Mouse (Mus musculus): ENCODE measurements around the gene Frmd4b. TPM values are rescaled to one million over a fixed set of nuclear protein-coding genes. Genes with fewer than 3 reads are reported as not detected.

Frmd4b gene
- polyA plus RNA-seq, 1 experiment = 15.6 TPM

GRCm38 (mm10) chr6:97616658-97617265 is 579 bp downstream of the Frmd4b start:
- Histone ChIP-seq H3K27me3 (ENCODE audit: control insufficient read depth, insufficient read depth, low read length) (no peaks in the 10 kb centered on the region), H3K4me3 (replicated peaks; ENCODE audit: insufficient read depth, low read depth, low read length) (peak overlapping the region; percentile 57), H3K27ac (ENCODE audit: insufficient read depth, low read length) (no peak overlapping the region), H3K4me1 (ENCODE audit: control insufficient read depth, insufficient read depth, low read length) (no peaks in the 10 kb centered on the region)
- WGBS = under 1% methylated on average over 40 of the region's 40 CpGs
- DNase-seq = peak; percentile 37 to 50
- TF ChIP-seq POLR2A (IDR thresholded peaks at IDR 0.05; ENCODE audit: borderline replicate concordance, insufficient read depth, low read length) (no peak), CTCF (IDR thresholded peaks at IDR 0.05; ENCODE audit: borderline replicate concordance, insufficient read depth, low read depth, low read length) (no peak)

- no peaks in the 10 kb centered on the region for H3K27me3 ChIP-seq (ENCODE audit: control insufficient read depth, insufficient read depth, low read length)
- 9% methylated on average over 16 of the region's 16 CpGs for WGBS
- no peaks in the 10 kb centered on the region for H3K4me1 ChIP-seq (ENCODE audit: control insufficient read depth, insufficient read depth, low read length)
- TF ChIP-seq POLR2A (IDR thresholded peaks at IDR 0.05; ENCODE audit: borderline replicate concordance, insufficient read depth, low read length) (no peak), CTCF (IDR thresholded peaks at IDR 0.05; ENCODE audit: borderline replicate concordance, insufficient read depth, low read depth, low read length) (no peak)
- no peak for DNase-seq
- peak overlapping the region; percentile 57 for H3K4me3 ChIP-seq (replicated peaks; ENCODE audit: insufficient read depth, low read depth, low read length)
- H3K27ac ChIP-seq (ENCODE audit: insufficient read depth, low read length) = no peak overlapping the region
Measured at GRCm38 (mm10) chr6:97615901-97616461, 1.4 kb downstream of the Frmd4b start.

- Histone ChIP-seq H3K4me3 (replicated peaks; ENCODE audit: insufficient read depth, low read depth, low read length) (no peak overlapping the region), H3K27ac (ENCODE audit: insufficient read depth, low read length) (no peak overlapping the region), H3K27me3 (ENCODE audit: control insufficient read depth, insufficient read depth, low read length) (no peaks in the 10 kb centered on the region), H3K4me1 (ENCODE audit: control insufficient read depth, insufficient read depth, low read length) (no peaks in the 10 kb centered on the region)
- no peak for DNase-seq
- TF ChIP-seq CTCF (IDR thresholded peaks at IDR 0.05; ENCODE audit: borderline replicate concordance, insufficient read depth, low read depth, low read length) (no peak), POLR2A (IDR thresholded peaks at IDR 0.05; ENCODE audit: borderline replicate concordance, insufficient read depth, low read length) (no peak)
Measured at GRCm38 (mm10) chr6:97614179-97614578, 3.2 kb downstream of the Frmd4b start.

- Histone ChIP-seq H3K27ac (ENCODE audit: insufficient read depth, low read length) (no peak overlapping the region), H3K4me1 (ENCODE audit: control insufficient read depth, insufficient read depth, low read length) (no peaks in the 10 kb centered on the region), H3K4me3 (replicated peaks; ENCODE audit: insufficient read depth, low read depth, low read length) (no peak overlapping the region), H3K27me3 (ENCODE audit: control insufficient read depth, insufficient read depth, low read length) (no peaks in the 10 kb centered on the region)
- 66% methylated on average over 5 of the region's 5 CpGs for WGBS
- TF ChIP-seq CTCF (IDR thresholded peaks at IDR 0.05; ENCODE audit: borderline replicate concordance, insufficient read depth, low read depth, low read length) = no peak
- no peak for TF ChIP-seq POLR2A (IDR thresholded peaks at IDR 0.05; ENCODE audit: borderline replicate concordance, insufficient read depth, low read length)
- no peak for DNase-seq
Measured at GRCm38 (mm10) chr6:97612861-97613260, 4.5 kb downstream of the Frmd4b start.

GRCm38 (mm10) chr6:97610051-97610450 is 7.3 kb downstream of the Frmd4b start:
- Histone ChIP-seq H3K4me3 (replicated peaks; ENCODE audit: insufficient read depth, low read depth, low read length) (no peak overlapping the region), H3K27me3 (ENCODE audit: control insufficient read depth, insufficient read depth, low read length) (no peaks in the 10 kb centered on the region), H3K4me1 (ENCODE audit: control insufficient read depth, insufficient read depth, low read length) (no peaks in the 10 kb centered on the region), H3K27ac (ENCODE audit: insufficient read depth, low read length) (no peak overlapping the region)
- WGBS = 46% methylated on average over 2 of the region's 2 CpGs
- DNase-seq = no peak
- TF ChIP-seq POLR2A (IDR thresholded peaks at IDR 0.05; ENCODE audit: borderline replicate concordance, insufficient read depth, low read length) = no peak
- no peak for TF ChIP-seq CTCF (IDR thresholded peaks at IDR 0.05; ENCODE audit: borderline replicate concordance, insufficient read depth, low read depth, low read length)

- no peak for DNase-seq
- H3K27ac ChIP-seq (ENCODE audit: insufficient read depth, low read length) = no peak overlapping the region
- TF ChIP-seq CTCF (IDR thresholded peaks at IDR 0.05; ENCODE audit: borderline replicate concordance, insufficient read depth, low read depth, low read length) = no peak
- no peak for TF ChIP-seq POLR2A (IDR thresholded peaks at IDR 0.05; ENCODE audit: borderline replicate concordance, insufficient read depth, low read length)
- H3K4me1 ChIP-seq (ENCODE audit: control insufficient read depth, insufficient read depth, low read length) = no peaks in the 10 kb centered on the region
- no peak overlapping the region for H3K4me3 ChIP-seq (replicated peaks; ENCODE audit: insufficient read depth, low read depth, low read length)
- no peaks in the 10 kb centered on the region for H3K27me3 ChIP-seq (ENCODE audit: control insufficient read depth, insufficient read depth, low read length)
- 70% methylated on average over 3 of the region's 3 CpGs for WGBS
Measured at GRCm38 (mm10) chr6:97607646-97608045, 9.7 kb downstream of the Frmd4b start.

GRCm38 (mm10) chr6:97595218-97595617 is 22.1 kb downstream of the Frmd4b start:
- Histone ChIP-seq H3K27ac (ENCODE audit: insufficient read depth, low read length) (no peak overlapping the region), H3K4me1 (ENCODE audit: control insufficient read depth, insufficient read depth, low read length) (no peaks in the 10 kb centered on the region), H3K4me3 (replicated peaks; ENCODE audit: insufficient read depth, low read depth, low read length) (no peak overlapping the region), H3K27me3 (ENCODE audit: control insufficient read depth, insufficient read depth, low read length) (no peaks in the 10 kb centered on the region)
- TF ChIP-seq CTCF (IDR thresholded peaks at IDR 0.05; ENCODE audit: borderline replicate concordance, insufficient read depth, low read depth, low read length) = no peak
- TF ChIP-seq POLR2A (IDR thresholded peaks at IDR 0.05; ENCODE audit: borderline replicate concordance, insufficient read depth, low read length) = no peak
- no peak for DNase-seq
- WGBS = 19% methylated on average over 3 of the region's 3 CpGs

GRCm38 (mm10) chr6:97594589-97594988 is 22.8 kb downstream of the Frmd4b start:
- no peak overlapping the region for H3K4me3 ChIP-seq (replicated peaks; ENCODE audit: insufficient read depth, low read depth, low read length)
- H3K4me1 ChIP-seq (ENCODE audit: control insufficient read depth, insufficient read depth, low read length) = no peaks in the 10 kb centered on the region
- no peaks in the 10 kb centered on the region for H3K27me3 ChIP-seq (ENCODE audit: control insufficient read depth, insufficient read depth, low read length)
- TF ChIP-seq CTCF (IDR thresholded peaks at IDR 0.05; ENCODE audit: borderline replicate concordance, insufficient read depth, low read depth, low read length) = no peak
- no peak for TF ChIP-seq POLR2A (IDR thresholded peaks at IDR 0.05; ENCODE audit: borderline replicate concordance, insufficient read depth, low read length)
- H3K27ac ChIP-seq (ENCODE audit: insufficient read depth, low read length) = no peak overlapping the region
- WGBS = 93% methylated on average over 7 of the region's 7 CpGs
- no peak for DNase-seq

All from cerebellum, adult 2 months (tissue).